Mouse (Mus musculus) heart, embryonic 11.5 days (tissue): ENCODE results near the gene Etfbkmt. TPM values are rescaled to one million over a fixed set of nuclear protein-coding genes. Genes with fewer than 3 reads are reported as not detected.

Experiments
- ATAC-seq: fragments of 200-750 bp; cut with Nextera tagmentation; replicated peaks from 2 replicates; pipeline ENCODE4 v1.8.0; 2017; ENCODE audit warnings: moderate library complexity; ENCODE audit not compliant: insufficient number of reproducible peaks, low FRiP score, low TSS enrichment
- H3K27ac ChIP-seq: fragments of 300-500 bp; sonication (generic); 2 replicates; pipeline ENCODE4 v1.5.1; 2014; ENCODE audit warnings: mild to moderate bottlenecking, low read depth, low read length
- H3K27me3 ChIP-seq: fragments of 300-500 bp; sonication (generic); 2 replicates; pipeline ENCODE4 v1.6.1; 2014; ENCODE audit warnings: mild to moderate bottlenecking, low read length, mixed read lengths; ENCODE audit not compliant: control insufficient read depth, insufficient read depth
- H3K36me3 ChIP-seq: fragments of 300-500 bp; sonication (generic); 2 replicates; pipeline ENCODE4 v1.6.1; 2014; ENCODE audit warnings: mild to moderate bottlenecking, low read length, moderate library complexity, mixed read lengths; ENCODE audit not compliant: control insufficient read depth, insufficient read depth
- H3K4me1 ChIP-seq: fragments of 300-500 bp; sonication (generic); 2 replicates; pipeline ENCODE4 v1.6.1; 2014; ENCODE audit warnings: low read length; ENCODE audit not compliant: control insufficient read depth, insufficient read depth
- H3K4me2 ChIP-seq: fragments of 300-500 bp; sonication (generic); 2 replicates; pipeline ENCODE4 v1.6.1; 2014; ENCODE audit warnings: mild to moderate bottlenecking, moderate library complexity
- H3K4me3 ChIP-seq: fragments of 300-500 bp; sonication (generic); 2 replicates; pipeline ENCODE4 v1.5.1; 2014; ENCODE audit warnings: low read depth, low read length
- H3K9ac ChIP-seq: fragments of 300-500 bp; sonication (generic); 2 replicates; pipeline ENCODE4 v1.6.1; 2014; ENCODE audit warnings: mild to moderate bottlenecking, low read depth, low read length, moderate library complexity
- H3K9me3 ChIP-seq: fragments of 300-500 bp; sonication (generic); replicated peaks from 2 replicates; pipeline ENCODE4 v1.6.1; 2016; ENCODE audit warnings: low read length; ENCODE audit not compliant: control insufficient read depth
- WGBS: fragments of 180-500 bp; shearing (Covaris S2); extraction: QIAGEN DNeasy Blood & Tissue Kit; methylation state at CpG from one replicate; pipeline ENCODE4 v1.1.7; 2014; ENCODE audit not compliant: insufficient replicate concordance; 5-methylcytosine and 5-hydroxymethylcytosine counted together
- polyA plus RNA-seq: library from polyadenylated mRNA; unstranded; fragments of >200 nt; fragmentation: Nextera tagmentation; extraction: Ambion mirVana; gene quantifications from 2 replicates; pipeline ENCODE4 v1.2.1, GENCODE M21; 2014

Etfbkmt gene
- polyA plus RNA-seq, 1 experiment from 2014 or later: 13.8 TPM

- Histone ChIP-seq H3K4me1 (no peaks in the 10 kb centered on the region), H3K4me3 (peak within 1 kb of the TSS; percentile 70)
- peak; percentile 90 for ATAC-seq
These were observed 38.3 kb upstream of the Etfbkmt start, which contains the start of gene Dennd5b for GRCm38 (mm10) chr6:149101076-149101942. Gene Dennd5b, minus strand, starts transcription at chr6:149101680.

DNA sequence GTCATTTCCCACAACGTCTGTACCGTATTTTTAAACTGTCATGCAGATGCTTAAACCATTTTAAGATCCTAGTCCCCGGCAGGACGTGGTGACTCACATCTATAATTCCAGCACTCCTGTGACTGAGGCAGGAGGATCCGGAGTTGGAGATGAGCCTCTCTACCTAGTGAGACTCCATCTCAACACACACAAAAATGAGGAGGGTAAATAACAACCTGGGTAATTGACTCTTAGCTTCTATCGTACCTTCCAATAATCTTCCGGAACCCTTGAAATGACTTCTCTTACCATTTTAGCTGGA, 37.8 kb upstream of the Etfbkmt start:
- no peaks in the 10 kb centered on the region for H3K36me3 ChIP-seq
- ATAC-seq: no peak
- peak overlapping the region; percentile 85; the same call in 1 of the 2 replicates for H3K9ac ChIP-seq
- peak overlapping the region; percentile 70 for H3K4me3 ChIP-seq
- 11% methylated on average over 7 of the region's 7 CpGs for WGBS
- H3K9me3 ChIP-seq: no peaks in the 10 kb centered on the region
- peak overlapping the region; percentile 80 for H3K4me2 ChIP-seq
- no peaks in the 10 kb centered on the region for H3K4me1 ChIP-seq
- H3K27ac ChIP-seq: peak overlapping the region; percentile 85
- no peaks in the 10 kb centered on the region for H3K27me3 ChIP-seq

More at GRCm38 (mm10) chr6:149101076-149101942, 38.3 kb upstream of the Etfbkmt start, which contains the start of gene Dennd5b:
- H3K9ac ChIP-seq: peak within 1 kb of the TSS; percentile 85
- H3K27ac ChIP-seq: peak within 1 kb of the TSS; percentile 85
- no peaks in the 10 kb centered on the region for H3K36me3 ChIP-seq
- H3K9me3 ChIP-seq: no peaks in the 10 kb centered on the region
- no peaks in the 10 kb centered on the region for H3K27me3 ChIP-seq
- peak within 1 kb of the TSS; percentile 80 for H3K4me2 ChIP-seq
- WGBS: under 1% methylated on average over 112 of the region's 124 CpGs

DNA sequence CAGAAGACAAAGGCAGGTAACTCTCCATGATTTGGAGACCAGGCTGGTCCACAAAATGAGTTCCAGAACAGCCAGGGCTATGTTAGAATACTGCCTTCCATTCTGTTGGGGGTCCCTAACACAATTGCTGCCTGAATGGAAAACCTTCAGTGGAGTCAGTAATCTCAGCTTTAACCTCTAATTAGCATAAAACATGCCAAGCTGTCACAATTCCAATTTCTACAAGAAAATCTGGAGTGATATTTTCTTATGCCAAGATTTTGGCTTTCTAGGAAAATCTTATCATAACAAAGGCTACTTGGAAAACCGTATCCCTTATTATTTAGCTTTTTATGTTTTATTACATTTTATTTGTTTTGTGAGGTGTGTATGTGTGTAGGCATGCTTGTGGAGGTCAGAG, 36.2 kb upstream of the Etfbkmt start:
- no peak overlapping the region for H3K4me2 ChIP-seq
- no peak for ATAC-seq
- H3K4me3 ChIP-seq: no peak overlapping the region
- H3K36me3 ChIP-seq: no peaks in the 10 kb centered on the region
- WGBS: 78% methylated on average over 1 of the region's 1 CpGs
- no peaks in the 10 kb centered on the region for H3K4me1 ChIP-seq
- H3K9me3 ChIP-seq: no peaks in the 10 kb centered on the region
- H3K27me3 ChIP-seq: no peaks in the 10 kb centered on the region
- H3K9ac ChIP-seq: no peak overlapping the region
- no peak overlapping the region for H3K27ac ChIP-seq

DNA sequence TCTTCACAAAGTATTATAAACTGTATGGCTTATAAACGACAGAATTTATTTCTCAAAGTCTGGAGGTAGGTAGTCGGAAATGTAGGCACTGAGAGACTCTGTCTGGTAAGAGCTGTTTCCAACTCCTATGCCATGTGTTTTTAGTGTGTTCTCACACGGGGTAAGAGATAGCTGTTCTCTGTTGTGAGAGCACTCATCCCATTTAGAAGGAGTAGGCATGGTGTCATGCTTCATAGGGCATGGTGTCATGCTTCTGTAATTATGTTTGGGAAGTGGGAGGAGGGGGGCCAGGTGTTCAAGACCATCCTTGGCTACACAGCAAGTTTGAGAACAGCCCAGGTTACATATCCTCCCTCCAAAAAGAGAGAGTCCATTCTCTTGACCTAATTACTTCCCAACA, 32.0 kb upstream of the Etfbkmt start:
- Histone ChIP-seq H3K4me1 (no peaks in the 10 kb centered on the region), H3K9me3 (no peaks in the 10 kb centered on the region), H3K36me3 (no peaks in the 10 kb centered on the region), H3K4me3 (no peak overlapping the region), H3K27me3 (no peaks in the 10 kb centered on the region), H3K9ac (no peak overlapping the region), H3K4me2 (no peak overlapping the region), H3K27ac (no peak overlapping the region)
- ATAC-seq: no peak
- WGBS: 63% methylated on average over 3 of the region's 3 CpGs

DNA sequence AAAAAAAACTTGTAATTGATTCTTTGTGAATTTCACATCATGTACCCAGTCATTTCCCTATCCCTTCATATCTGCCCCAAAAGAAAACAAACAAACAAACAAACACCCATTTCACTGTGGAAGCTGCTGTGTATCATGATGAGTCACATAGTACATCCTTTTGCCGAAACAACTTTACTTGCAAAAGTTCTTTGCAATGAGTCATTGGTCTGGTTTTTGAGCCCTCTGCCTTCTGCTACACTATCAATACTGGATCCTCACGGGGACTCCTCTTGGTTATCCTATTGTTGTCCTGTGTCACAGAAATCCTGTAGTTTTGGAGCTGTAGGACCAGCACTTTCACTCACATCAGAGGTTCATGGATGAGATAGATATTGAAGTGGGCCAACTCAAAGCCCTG, 30.7 kb upstream of the Etfbkmt start:
- ATAC-seq: no peak
- H3K36me3 ChIP-seq: no peaks in the 10 kb centered on the region
- H3K4me3 ChIP-seq: no peak overlapping the region
- H3K9ac ChIP-seq: no peak overlapping the region
- 67% methylated on average over 2 of the region's 2 CpGs for WGBS
- no peaks in the 10 kb centered on the region for H3K27me3 ChIP-seq
- no peaks in the 10 kb centered on the region for H3K9me3 ChIP-seq
- H3K4me2 ChIP-seq: no peak overlapping the region
- H3K27ac ChIP-seq: no peak overlapping the region
- H3K4me1 ChIP-seq: no peaks in the 10 kb centered on the region

DNA sequence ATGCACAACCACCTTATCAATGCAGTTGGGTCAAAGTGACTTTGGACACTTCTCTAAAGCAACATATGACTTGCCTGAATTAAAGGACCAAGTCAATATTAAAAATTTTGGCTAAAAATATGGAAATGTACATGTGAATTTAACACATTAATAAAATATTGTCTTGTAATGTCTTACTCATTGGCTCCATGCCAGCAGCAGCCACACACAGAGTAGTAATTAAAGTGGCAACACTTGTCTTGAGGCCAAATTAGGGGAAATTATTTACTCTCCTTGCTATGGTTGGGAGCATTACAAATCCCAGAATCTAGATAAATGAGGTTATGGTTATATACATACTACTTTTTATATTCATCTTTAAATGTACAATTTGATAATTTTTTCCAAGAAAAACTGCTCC, 22.7 kb upstream of the Etfbkmt start:
- Histone ChIP-seq H3K9me3 (no peaks in the 10 kb centered on the region), H3K27me3 (no peaks in the 10 kb centered on the region), H3K9ac (no peak overlapping the region), H3K36me3 (no peaks in the 10 kb centered on the region), H3K27ac (no peak overlapping the region), H3K4me3 (no peak overlapping the region), H3K4me2 (no peak overlapping the region), H3K4me1 (no peaks in the 10 kb centered on the region)
- ATAC-seq: no peak

- no peak overlapping the region for H3K4me3 ChIP-seq
- no peak overlapping the region for H3K9ac ChIP-seq
- no peak overlapping the region for H3K4me2 ChIP-seq
- no peak overlapping the region for H3K27ac ChIP-seq
- 53% methylated on average over 2 of the region's 2 CpGs for WGBS
- ATAC-seq: no peak
- H3K36me3 ChIP-seq: no peaks in the 10 kb centered on the region
- no peaks in the 10 kb centered on the region for H3K4me1 ChIP-seq
- no peaks in the 10 kb centered on the region for H3K27me3 ChIP-seq
- H3K9me3 ChIP-seq: no peaks in the 10 kb centered on the region
These were observed 20.7 kb upstream of the Etfbkmt start for GRCm38 (mm10) chr6:149118935-149119334.

- Histone ChIP-seq H3K9me3 (no peaks in the 10 kb centered on the region), H3K27me3 (no peaks in the 10 kb centered on the region), H3K4me3 (no peak overlapping the region), H3K4me2 (no peak overlapping the region), H3K9ac (no peak overlapping the region), H3K4me1 (no peaks in the 10 kb centered on the region), H3K27ac (no peak overlapping the region), H3K36me3 (no peaks in the 10 kb centered on the region)
- 33% methylated on average over 2 of the region's 2 CpGs for WGBS
- ATAC-seq: no peak
These were observed 19.8 kb upstream of the Etfbkmt start for GRCm38 (mm10) chr6:149119853-149120252.

GRCm38 (mm10) chr6:149123042-149123441, 16.6 kb upstream of the Etfbkmt start:
- H3K9me3 ChIP-seq: peaks cover 2% of the 10 kb centered on the region; the same call in 1 of the 2 replicates
- H3K27ac ChIP-seq: no peak overlapping the region
- no peaks in the 10 kb centered on the region for H3K27me3 ChIP-seq
- no peaks in the 10 kb centered on the region for H3K4me1 ChIP-seq
- ATAC-seq: no peak
- H3K36me3 ChIP-seq: no peaks in the 10 kb centered on the region
- WGBS: 79% methylated on average over 3 of the region's 3 CpGs
- H3K4me2 ChIP-seq: no peak overlapping the region
- H3K4me3 ChIP-seq: no peak overlapping the region
- no peak overlapping the region for H3K9ac ChIP-seq
